Mouse (Mus musculus) cerebellum, adult 9-11 months (tissue): ENCODE data around the gene Prmt9.

ENCODE experiments used
- DNase-seq: peaks from one replicate; pipeline ENCODE4 v3.0.0; 2022

Prmt9 gene

GRCm38 (mm10) chr8:77549121-77549706 is at the start of gene Prmt9:
TSS of gene Prmt9 (plus strand) at chr8:77549397.
- peak; percentile 89 for DNase-seq

GRCm38 (mm10) chr8:77500264-77500663 is 48.9 kb upstream of the Prmt9 start:
- no peak for DNase-seq

- no peak for DNase-seq
These were observed 48.1 kb upstream of the Prmt9 start for GRCm38 (mm10) chr8:77501131-77501530.

GRCm38 (mm10) chr8:77502547-77502946 is 46.6 kb upstream of the Prmt9 start:
- no peak for DNase-seq

- DNase-seq = no peak
These were observed 42.7 kb upstream of the Prmt9 start for GRCm38 (mm10) chr8:77506539-77506938.

- DNase-seq = no peak
These were observed 41.6 kb upstream of the Prmt9 start for GRCm38 (mm10) chr8:77507510-77508035.

GRCm38 (mm10) chr8:77509044-77509443 is 40.2 kb upstream of the Prmt9 start:
- DNase-seq = no peak

GRCm38 (mm10) chr8:77510426-77510825 is 38.8 kb upstream of the Prmt9 start:
- DNase-seq = no peak

GRCm38 (mm10) chr8:77511750-77512493 is 37.3 kb upstream of the Prmt9 start:
- no peak for DNase-seq

GRCm38 (mm10) chr8:77515201-77515600 is 34.0 kb upstream of the Prmt9 start:
- peak; percentile 46 for DNase-seq

GRCm38 (mm10) chr8:77515786-77516185 is 33.4 kb upstream of the Prmt9 start:
- peak; percentile 72 for DNase-seq

- DNase-seq = no peak
These were observed 32.4 kb upstream of the Prmt9 start for GRCm38 (mm10) chr8:77516845-77517244.

- peak; percentile 82 for DNase-seq
These were observed 31.6 kb upstream of the Prmt9 start, which contains the start of gene Arhgap10 for GRCm38 (mm10) chr8:77517301-77518200. TSS of gene Arhgap10 (minus strand) at chr8:77517953.

- no peak for DNase-seq
These were observed 30.7 kb upstream of the Prmt9 start for GRCm38 (mm10) chr8:77518201-77519115.

- no peak for DNase-seq
These were observed 28.6 kb upstream of the Prmt9 start for GRCm38 (mm10) chr8:77520601-77521000.

- DNase-seq = no peak
These were observed 28.0 kb upstream of the Prmt9 start for GRCm38 (mm10) chr8:77521028-77521785.

- no peak for DNase-seq
These were observed 26.2 kb upstream of the Prmt9 start for GRCm38 (mm10) chr8:77522984-77523383.

GRCm38 (mm10) chr8:77524018-77524615 is 25.1 kb upstream of the Prmt9 start:
- no peak for DNase-seq

- no peak for DNase-seq
These were observed 24.3 kb upstream of the Prmt9 start for GRCm38 (mm10) chr8:77524906-77525305.

- DNase-seq = no peak
These were observed 23.1 kb upstream of the Prmt9 start for GRCm38 (mm10) chr8:77526130-77526529.
